Mouse (Mus musculus) large intestine, adult 2 months (tissue): Measurements from ENCODE around the gene Wnt10b. TPM values are rescaled to one million over a fixed set of nuclear protein-coding genes. Genes with fewer than 3 reads are reported as not detected.

Experiments
- DNase-seq: peaks from one replicate; pipeline ENCODE4 v3.0.0-alpha.2; 2012; ENCODE audit warnings: low read depth, low spot score
- WGBS: fragments of 180-500 bp; shearing (Covaris S2); methylation state at CpG from one replicate; pipeline ENCODE4 v1.1.7; 2018; 5-methylcytosine and 5-hydroxymethylcytosine counted together
- polyA plus RNA-seq: library from polyadenylated mRNA; depleted of rRNA; stranded (reverse); fragments of >200 nt; gene quantifications from 2 replicates; pipeline ENCODE4 v1.2.3, GENCODE M21; 2012; rRNA removed

Gene Wnt10b
- polyA plus RNA-seq, 1 experiment: 0.14 TPM

- DNase-seq: no peak
- WGBS: 83% methylated on average over 10 of the region's 10 CpGs
Observed at GRCm38 (mm10) chr15:98736521-98736920, 41.4 kb downstream of the Wnt10b start.

GRCm38 (mm10) chr15:98733976-98734566 is 43.9 kb downstream of the Wnt10b start:
- 70% methylated on average over 5 of the region's 5 CpGs for WGBS
- DNase-seq: no peak

- 59% methylated on average over 6 of the region's 6 CpGs for WGBS
Observed at GRCm38 (mm10) chr15:98733370-98733769, 44.6 kb downstream of the Wnt10b start.

GRCm38 (mm10) chr15:98732006-98732531 is 45.9 kb downstream of the Wnt10b start:
- DNase-seq: no peak
- WGBS: 56% methylated on average over 8 of the region's 8 CpGs

More at GRCm38 (mm10) chr15:98733370-98733769, 44.6 kb downstream of the Wnt10b start:
- no peak for DNase-seq

- WGBS: 46% methylated on average over 6 of the region's 6 CpGs
- no peak for DNase-seq
Observed at GRCm38 (mm10) chr15:98730790-98731189, 47.2 kb downstream of the Wnt10b start.

- DNase-seq: no peak
- WGBS: 50% methylated on average over 7 of the region's 7 CpGs
Observed at GRCm38 (mm10) chr15:98729791-98730545, 48.0 kb downstream of the Wnt10b start.

GRCm38 (mm10) chr15:98728366-98728765 is 49.6 kb downstream of the Wnt10b start:
- DNase-seq: no peak
- WGBS: 29% methylated on average over 9 of the region's 9 CpGs

- DNase-seq: no peak
- WGBS: 1% methylated on average over 39 of the region's 39 CpGs
Observed at GRCm38 (mm10) chr15:98727443-98728321, 50.3 kb downstream of the Wnt10b start, which contains the start of gene Fkbp11. Gene Fkbp11 (minus strand): TSS chr15:98728198.

GRCm38 (mm10) chr15:98726746-98727145 is 51.2 kb downstream of the Wnt10b start:
- DNase-seq: no peak
- WGBS: 75% methylated on average over 7 of the region's 7 CpGs

GRCm38 (mm10) chr15:98726079-98726478 is 51.9 kb downstream of the Wnt10b start:
- DNase-seq: no peak
- 79% methylated on average over 4 of the region's 4 CpGs for WGBS

GRCm38 (mm10) chr15:98724441-98724840 is 53.5 kb downstream of the Wnt10b start:
- no peak for DNase-seq
- 28% methylated on average over 19 of the region's 19 CpGs for WGBS

- no peak for DNase-seq
Observed at GRCm38 (mm10) chr15:98722854-98723253, 55.1 kb downstream of the Wnt10b start.

GRCm38 (mm10) chr15:98722191-98722590 is 55.8 kb downstream of the Wnt10b start:
- no peak for DNase-seq
- 86% methylated on average over 8 of the region's 8 CpGs for WGBS

More at GRCm38 (mm10) chr15:98722854-98723253, 55.1 kb downstream of the Wnt10b start:
- WGBS: 62% methylated on average over 14 of the region's 14 CpGs

Other genes starting within 250 kb of the Wnt10b start
- 30.1 and 33.2 TPM in 2 replicates for gene Kansl2, start 243.9 kb downstream of the Wnt10b start, polyA plus RNA-seq
- 6.7 and 11.6 TPM in 2 replicates for gene Ccnt1, start 207.2 kb downstream of the Wnt10b start, polyA plus RNA-seq
- gene 4930415O20Rik, start 207.1 kb downstream of the Wnt10b start, polyA plus RNA-seq: 3.6 and 4.5 TPM in 2 replicates
- gene Adcy6, start 168.1 kb downstream of the Wnt10b start, polyA plus RNA-seq: 64.9 and 89.8 TPM in 2 replicates
- gene Cacnb3, start 147.3 kb downstream of the Wnt10b start, polyA plus RNA-seq: 42.6 and 44.5 TPM in 2 replicates
- gene Ddx23, start 115.3 kb downstream of the Wnt10b start, polyA plus RNA-seq: 25.0 and 30.3 TPM in 2 replicates
- 1.4 and 1.9 TPM in 2 replicates for gene Rnd1, start 100.7 kb downstream of the Wnt10b start, polyA plus RNA-seq
- 0.27 and 0.32 TPM in 2 replicates for gene Ccdc65, start 69.9 kb downstream of the Wnt10b start, polyA plus RNA-seq
- gene Fkbp11, start 50.0 kb downstream of the Wnt10b start, polyA plus RNA-seq: 20.4 and 28.9 TPM in 2 replicates
- 99.2 and 104 TPM in 2 replicates for gene Arf3, start 14.9 kb downstream of the Wnt10b start, polyA plus RNA-seq
- gene Wnt1, start 11.7 kb upstream of the Wnt10b start, polyA plus RNA-seq: not detected in 2 replicates
- gene Ddn, start 31.3 kb upstream of the Wnt10b start, polyA plus RNA-seq: 0.03 and 0.12 TPM in 2 replicates
- 84.9 and 87.2 TPM in 2 replicates for gene Prkag1, start 53.4 kb upstream of the Wnt10b start, polyA plus RNA-seq
- gene Kmt2d, start 93.1 kb upstream of the Wnt10b start, polyA plus RNA-seq: 21.6 and 25.9 TPM in 2 replicates
- 14.8 and 17.5 TPM in 2 replicates for gene Rhebl1, start 116.4 kb upstream of the Wnt10b start, polyA plus RNA-seq
- gene Dhh, start 120.4 kb upstream of the Wnt10b start, polyA plus RNA-seq: 0.48 and 0.63 TPM in 2 replicates
- gene Lmbr1l, start 140.1 kb upstream of the Wnt10b start, polyA plus RNA-seq: 65.8 and 140 TPM in 2 replicates
- gene Tuba1b, start 156.4 kb upstream of the Wnt10b start, polyA plus RNA-seq: 848 and 981 TPM in 2 replicates
- gene Gm49450, start 175.4 kb upstream of the Wnt10b start, polyA plus RNA-seq: 0.55 and 6.2 TPM in 2 replicates
- gene Tuba1a, start 175.6 kb upstream of the Wnt10b start, polyA plus RNA-seq: 131 and 155 TPM in 2 replicates